Comparison of ENCODE assay signal across 11 mouse cellular contexts in genomic region chr2:32559570-32559969, GRCm38 (mm10). TPM values are rescaled to one million over a fixed set of nuclear protein-coding genes. Genes with fewer than 3 reads are reported as not detected.
DNase-seq lines count a peak whose midpoint lies in the region; ATAC-seq and TF ChIP-seq lines count a peak whose summit lies in the region.
"Had no signal": no experiment of that assay in that cellular context is flagged by ENCODE, and none has a peak within 500 bp of the region (broad histone marks: within the 10 kb centered on the region; RNA-seq: fewer than 3 reads in every experiment).

No protein-coding gene starts in this region.

- H3K27ac ChIP-seq in hindbrain, embryonic 10.5 days, result peak overlapping the region; percentile 90
- peak overlapping the region; percentile 81 for H3K27ac ChIP-seq in midbrain, embryonic 14.5 days (replicated peaks; ENCODE audit: low read depth, low read length)
- H3K27ac ChIP-seq in gastrocnemius, adult 2 months, result no peak overlapping the region
- H3K27ac ChIP-seq in kidney, adult 2 months (ENCODE audit: insufficient read depth, low read depth, low read length), result no peak overlapping the region
- H3K27ac ChIP-seq: macrophage had no signal

- DNase-seq in Muller cell, postnatal 12 days (ENCODE audit: inconsistent ontology term), result peak; percentile 89
- peak; percentile 95 for DNase-seq in brain, adult 2 months (ENCODE audit: low read depth, low spot score)
- DNase-seq in hindbrain, embryonic 10.5 days (ENCODE audit: low spot score), result peak; percentile 85
- peak; percentile 76 for DNase-seq in midbrain, embryonic 14.5 days
- DNase-seq in gastrocnemius, adult 2 months, result no peak
- no peak for DNase-seq in lung, postnatal 4 days
- no peak for DNase-seq in kidney, adult 2 months
- DNase-seq: thymus, adult 18-20 months had no signal

- peaks cover 49% of the 10 kb centered on the region for H3K36me3 ChIP-seq in hindbrain, embryonic 10.5 days
- peaks cover 18% of the 10 kb centered on the region for H3K36me3 ChIP-seq in midbrain, embryonic 14.5 days (ENCODE audit: control insufficient read depth, insufficient read depth, low read length)
- H3K36me3 ChIP-seq in kidney, adult 2 months (ENCODE audit: control insufficient read depth, insufficient read depth, low read length), result no peaks in the 10 kb centered on the region

- H3K9me3 ChIP-seq in hindbrain, embryonic 10.5 days, result no peaks in the 10 kb centered on the region
- H3K9me3 ChIP-seq in midbrain, embryonic 14.5 days (ENCODE audit: control insufficient read depth, low read length), result no peaks in the 10 kb centered on the region

- peak; percentile 82 for ATAC-seq in midbrain, embryonic 14.5 days (ENCODE audit: low FRiP score, low TSS enrichment)

- H3K9ac ChIP-seq in midbrain, embryonic 14.5 days (replicated peaks; ENCODE audit: low read length), result no peak overlapping the region; the same call in 1 of the 2 replicates

- no peak for TF ChIP-seq CTCF in gastrocnemius, adult 2 months (IDR thresholded peaks at IDR 0.05)
- TF ChIP-seq CTCF in kidney, adult 2 months (conservative IDR thresholded peaks at IDR 0.05; ENCODE audit: insufficient read depth, insufficient read length, low read depth, low read length), result no peak

- H3K27me3 ChIP-seq in hindbrain, embryonic 10.5 days (ENCODE audit: insufficient read depth, poor library complexity, severe bottlenecking), result no peaks in the 10 kb centered on the region
- no peaks in the 10 kb centered on the region for H3K27me3 ChIP-seq in midbrain, embryonic 14.5 days (ENCODE audit: control insufficient read depth, insufficient read depth, low read length)
- no peaks in the 10 kb centered on the region for H3K27me3 ChIP-seq in kidney, adult 2 months (replicated peaks; ENCODE audit: control insufficient read depth, insufficient read depth, low read length)

- peak overlapping the region; percentile 23 for H3K4me3 ChIP-seq in hindbrain, embryonic 10.5 days
- no peak overlapping the region for H3K4me3 ChIP-seq in midbrain, embryonic 14.5 days (replicated peaks; ENCODE audit: low read depth, low read length)
- H3K4me3 ChIP-seq in gastrocnemius, adult 2 months, result no peak overlapping the region
- no peak overlapping the region for H3K4me3 ChIP-seq in kidney, adult 2 months (ENCODE audit: insufficient read depth, low read depth, low read length)

- H3K4me1 ChIP-seq in hindbrain, embryonic 10.5 days (replicated peaks), result peaks cover 61% of the 10 kb centered on the region
- peaks cover 32% of the 10 kb centered on the region for H3K4me1 ChIP-seq in midbrain, embryonic 14.5 days (ENCODE audit: control insufficient read depth, insufficient read depth, low read length)
- H3K4me1 ChIP-seq in kidney, adult 2 months (ENCODE audit: control insufficient read depth, insufficient read depth, low read length), result peaks cover 6% of the 10 kb centered on the region; the same call in 1 of the 2 replicates

- intact Hi-C loops in gastrocnemius, adult 2 months (cut with DNase I), result no loop called here

- peak overlapping the region; percentile 32 for H3K4me2 ChIP-seq in midbrain, embryonic 14.5 days (ENCODE audit: low read length)

- no peak for TF ChIP-seq POLR2A in kidney, adult 2 months (IDR thresholded peaks at IDR 0.05; ENCODE audit: low read depth, low read length)

- WGBS in hindbrain, embryonic 10.5 days, result 24% methylated on average over 5 of the region's 5 CpGs
- 9% methylated on average over 5 of the region's 5 CpGs for WGBS in midbrain, embryonic 14.5 days
- 72% methylated on average over 5 of the region's 5 CpGs for WGBS in kidney, adult 2 months

RNA-seq across cellular contexts. Expression of gene Dpm2, which starts 11.1 kb away (rescaled TPM):
- 116 and 131 TPM in 2 replicates for polyA plus RNA-seq in hindbrain, embryonic 10.5 days (2016; fragmentation: Nextera tagmentation; extraction: Ambion mirVana)
- polyA plus RNA-seq in midbrain, embryonic 14.5 days (2014; fragmentation: Nextera tagmentation; extraction: Ambion mirVana), result 138 and 165 TPM in 2 replicates
- 10 to 100 TPM; 11.1 to 14.1 TPM for total RNA-seq in gastrocnemius, adult 2 months (2021)
- polyA plus RNA-seq in kidney, adult 2 months (2012; rRNA removed), result 120 and 138 TPM in 2 replicates

RNA-seq across cellular contexts. Expression of gene Pip5kl1, which starts 15.0 kb away (rescaled TPM):
- polyA plus RNA-seq in hindbrain, embryonic 10.5 days (2016; fragmentation: Nextera tagmentation; extraction: Ambion mirVana), result 1.6 and 2.5 TPM in 2 replicates
- polyA plus RNA-seq in midbrain, embryonic 14.5 days (2014; fragmentation: Nextera tagmentation; extraction: Ambion mirVana), result 7.1 and 11.5 TPM in 2 replicates
- total RNA-seq in gastrocnemius, adult 2 months (2021), result not detected
- polyA plus RNA-seq in kidney, adult 2 months (2012; rRNA removed), result 0.14 TPM in 1 of 2 replicates, not detected in the other
- total RNA-seq: common myeloid progenitor, adult 5-6 weeks; hematopoietic stem cell, adult 5-6 weeks had no signal
- polyA plus RNA-seq: macrophage had no signal

RNA-seq across cellular contexts. Expression of gene 9430097D07Rik, which starts 15.9 kb away (rescaled TPM):
- polyA plus RNA-seq in hindbrain, embryonic 10.5 days (2016; fragmentation: Nextera tagmentation; extraction: Ambion mirVana), result 0.11 and 0.39 TPM in 2 replicates
- polyA plus RNA-seq in midbrain, embryonic 14.5 days (2014; fragmentation: Nextera tagmentation; extraction: Ambion mirVana), result 0.29 and 1.3 TPM in 2 replicates
- not detected for total RNA-seq in gastrocnemius, adult 2 months (2021)
- polyA plus RNA-seq in kidney, adult 2 months (2012; rRNA removed), result not detected in 2 replicates
- total RNA-seq: common myeloid progenitor, adult 5-6 weeks; hematopoietic stem cell, adult 5-6 weeks had no signal
- polyA plus RNA-seq: macrophage had no signal

RNA-seq across cellular contexts. Expression of gene Fam102a, which starts 24.4 kb away (rescaled TPM):
- polyA plus RNA-seq in hindbrain, embryonic 10.5 days (2016; fragmentation: Nextera tagmentation; extraction: Ambion mirVana), result 10.9 and 11.0 TPM in 2 replicates
- polyA plus RNA-seq in midbrain, embryonic 14.5 days (2014; fragmentation: Nextera tagmentation; extraction: Ambion mirVana), result 6.9 and 7.8 TPM in 2 replicates
- 1 to 10 TPM; 1.8 to 3.1 TPM for total RNA-seq in gastrocnemius, adult 2 months (2021)
- polyA plus RNA-seq in kidney, adult 2 months (2012; rRNA removed), result 39.0 and 40.2 TPM in 2 replicates

RNA-seq across cellular contexts. Expression of gene St6galnac4, which starts 27.3 kb away (rescaled TPM):
- 19.8 and 21.0 TPM in 2 replicates for polyA plus RNA-seq in hindbrain, embryonic 10.5 days (2016; fragmentation: Nextera tagmentation; extraction: Ambion mirVana)
- 20.1 and 24.8 TPM in 2 replicates for polyA plus RNA-seq in midbrain, embryonic 14.5 days (2014; fragmentation: Nextera tagmentation; extraction: Ambion mirVana)
- total RNA-seq in gastrocnemius, adult 2 months (2021), result 10 to 100 TPM in 1 of 2 experiments, 1 to 10 TPM in 1; 8.7 to 21.6 TPM
- polyA plus RNA-seq in kidney, adult 2 months (2012; rRNA removed), result 7.0 and 7.2 TPM in 2 replicates

Comparison
In these comparisons a context has a peak if more than half of its experiments do, and no peak if none do; other contexts are left out.
1. DNase-seq: peak in Muller cell, postnatal 12 days (single experiment), brain, adult 2 months (single experiment), hindbrain, embryonic 10.5 days (single experiment) and midbrain, embryonic 14.5 days (single experiment); none in gastrocnemius, adult 2 months (single experiment), lung, postnatal 4 days (0 of 2) and kidney, adult 2 months (single experiment).
2. H3K27ac ChIP-seq: peak in hindbrain, embryonic 10.5 days (single experiment) and midbrain, embryonic 14.5 days (single experiment); none in gastrocnemius, adult 2 months (single experiment) and kidney, adult 2 months (single experiment).